Mouse (Mus musculus) stomach, postnatal 0 days (tissue): ENCODE data around the gene Ess2.

Experiments
- CTCF ChIP-seq: IDR thresholded peaks from 2 replicates; pipeline ENCODE4 v1.5.1; 2016; ENCODE audit warnings: antibody characterized with exemption, low read depth, mild to moderate bottlenecking, moderate library complexity
- EP300 ChIP-seq: optimal IDR thresholded peaks from 2 replicates; pipeline ENCODE3; 2016; ENCODE audit warnings: antibody characterized with exemption

- TF ChIP-seq EP300 (no peak), CTCF (no peak)
Measured at GRCm38 (mm10) chr16:17936776-17937175, 25.6 kb upstream of the Ess2 start.
